Mouse (Mus musculus) brain, embryonic 18.5 days (tissue): Measurements from ENCODE around the gene Fam171a2.

Experiments
- DNase-seq: peaks from one replicate; pipeline ENCODE4 v3.0.0-alpha.2; 2012; ENCODE audit warnings: low read depth, low spot score

Fam171a2 gene

DNA sequence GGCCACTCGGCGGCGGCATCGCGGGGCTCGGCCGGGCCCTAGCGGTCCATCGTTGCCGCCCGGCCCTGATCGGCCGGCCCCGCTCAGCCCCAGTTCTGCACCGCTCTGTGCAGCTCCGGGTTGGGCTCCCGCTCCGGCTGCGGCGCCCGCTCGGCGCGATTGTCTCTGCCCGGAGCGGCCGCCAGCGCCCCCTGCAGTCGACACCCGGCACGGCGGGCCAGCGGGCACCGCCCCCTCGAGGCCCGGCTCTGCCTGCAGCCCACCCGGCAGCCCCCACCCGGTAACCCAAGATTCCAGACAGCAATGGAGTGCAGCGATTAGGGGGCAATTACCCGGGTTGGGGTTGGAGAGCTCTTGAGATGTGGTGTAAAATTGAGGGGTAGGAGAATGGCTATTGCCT, at the start of gene Fam171a2:
Gene Fam171a2, minus strand, starts transcription at position 186 of the 400 bp plus-strand sequence.
- no peak for DNase-seq

DNA sequence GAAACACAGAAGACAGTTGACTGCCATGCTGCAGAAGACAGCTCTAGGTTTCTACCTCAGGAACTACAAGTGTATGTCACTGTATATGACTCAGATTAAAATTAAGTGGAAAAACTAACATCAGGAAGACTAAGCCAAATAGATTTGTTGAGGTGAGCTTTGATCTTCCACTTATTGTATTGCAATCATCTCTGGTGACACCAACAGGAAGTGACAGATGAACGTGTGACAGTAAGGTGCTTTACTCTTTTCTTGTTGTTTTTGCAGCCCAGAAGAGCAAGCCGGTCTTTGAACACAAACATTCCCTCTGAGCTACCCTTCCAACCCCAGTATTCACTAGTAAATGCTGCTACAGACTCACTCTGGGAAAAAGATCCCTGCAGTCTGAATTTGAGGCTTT, 49.2 kb upstream of the Fam171a2 start:
- no peak for DNase-seq

DNA sequence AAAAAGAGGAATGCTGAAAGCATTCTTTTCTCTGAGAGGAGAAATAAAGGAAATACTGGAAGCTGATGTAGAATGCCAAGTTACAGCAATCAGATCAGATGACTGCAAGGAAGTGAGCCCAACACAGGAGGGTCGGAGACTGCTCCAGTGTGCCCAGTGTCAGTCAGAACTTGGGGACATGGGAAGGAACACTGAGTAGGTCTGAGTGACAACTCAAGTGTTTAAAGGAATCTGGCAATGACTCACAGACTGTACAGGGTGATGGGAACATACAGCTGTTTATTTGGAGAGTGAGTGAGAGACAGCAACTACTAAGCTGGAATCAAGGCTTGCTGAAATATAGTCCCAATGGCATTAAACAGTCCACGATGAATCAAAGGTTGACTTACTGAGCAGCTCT, 48.7 kb upstream of the Fam171a2 start:
- no peak for DNase-seq

DNA sequence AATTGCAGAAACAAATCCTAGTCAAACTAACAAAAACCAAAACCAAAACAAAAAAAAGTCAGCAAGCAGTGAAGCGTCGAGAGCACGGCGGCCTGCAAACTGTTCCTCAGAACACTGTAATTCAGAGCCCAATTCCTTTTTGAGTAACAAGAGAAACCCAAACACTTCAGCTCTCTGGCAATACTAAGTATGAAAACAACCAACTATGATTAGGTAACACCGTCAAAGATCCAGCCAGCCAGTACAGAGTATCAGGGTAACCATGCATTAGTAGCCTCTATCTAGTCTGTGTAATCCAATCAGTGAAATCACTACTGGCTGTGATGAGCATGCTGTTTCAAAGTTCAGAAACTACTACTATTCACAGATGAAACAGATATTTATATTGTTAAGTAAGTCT, 48.3 kb upstream of the Fam171a2 start:
- no peak for DNase-seq

DNA sequence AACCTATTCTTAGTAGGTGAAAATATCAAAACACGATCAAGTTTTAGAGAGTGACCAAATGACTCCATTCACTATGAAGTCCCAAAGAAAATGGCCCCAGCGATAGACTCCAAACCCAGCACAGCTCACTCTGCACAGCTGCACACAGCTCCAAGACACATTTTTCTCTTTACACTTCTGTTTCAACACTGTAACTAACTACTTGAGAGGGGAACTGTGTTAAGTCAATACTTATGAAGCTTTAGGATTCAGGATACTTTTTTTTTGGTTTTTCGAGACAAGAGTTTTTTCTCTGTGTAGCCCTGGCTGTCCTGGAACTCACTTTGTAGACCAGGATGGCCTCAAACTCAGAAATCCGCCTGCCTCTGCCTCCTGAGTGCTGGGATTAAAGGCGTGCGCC, 47.6 kb upstream of the Fam171a2 start:
- DNase-seq = no peak

DNA sequence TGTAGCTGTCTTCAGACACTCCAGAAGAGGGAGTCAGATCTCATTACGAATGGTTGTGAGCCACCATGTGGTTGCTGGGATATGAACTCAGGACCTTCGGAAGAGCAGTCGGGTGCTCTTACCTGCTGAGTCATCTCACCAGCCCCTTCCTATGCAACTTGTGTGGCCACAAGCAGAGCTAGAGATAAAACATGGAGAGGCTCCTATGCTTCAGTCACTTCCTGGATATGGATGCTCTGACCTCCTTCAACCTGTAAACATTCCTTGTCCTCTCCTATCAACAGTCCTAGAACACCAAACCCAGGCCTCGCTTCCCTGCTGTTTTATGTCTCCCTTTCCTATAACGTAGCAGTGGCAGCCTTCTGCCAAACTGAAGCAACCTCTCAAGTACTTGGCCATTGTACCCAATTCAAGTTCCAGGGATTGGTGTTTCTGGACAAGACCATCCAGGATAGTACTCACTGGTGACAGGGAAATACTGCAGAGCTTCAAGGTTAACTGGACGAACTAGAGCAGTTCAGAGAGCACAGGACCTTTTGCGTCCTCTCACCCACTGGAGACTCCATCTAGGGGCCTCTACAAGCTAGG, 46.7 kb upstream of the Fam171a2 start:
- no peak for DNase-seq

DNA sequence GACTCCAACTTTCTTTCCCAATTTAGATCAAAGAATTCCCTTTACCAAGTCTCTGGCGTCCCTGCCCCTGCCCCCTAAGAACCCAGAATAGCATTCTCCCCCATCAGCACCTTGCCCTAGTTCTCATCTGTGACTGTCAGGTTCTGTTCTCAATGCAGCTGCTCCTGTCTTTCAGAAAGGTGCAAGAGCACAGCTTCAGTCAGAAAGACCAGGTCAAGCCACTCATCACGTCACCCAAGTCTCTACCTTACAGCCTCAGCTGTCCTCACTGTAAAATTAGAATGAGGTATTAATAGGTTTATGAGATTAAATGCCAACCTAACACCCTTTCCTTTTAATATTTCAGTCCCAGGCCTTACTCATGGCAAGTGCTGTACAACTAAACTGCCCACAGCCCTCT, 45.8 kb upstream of the Fam171a2 start:
- no peak for DNase-seq

DNA sequence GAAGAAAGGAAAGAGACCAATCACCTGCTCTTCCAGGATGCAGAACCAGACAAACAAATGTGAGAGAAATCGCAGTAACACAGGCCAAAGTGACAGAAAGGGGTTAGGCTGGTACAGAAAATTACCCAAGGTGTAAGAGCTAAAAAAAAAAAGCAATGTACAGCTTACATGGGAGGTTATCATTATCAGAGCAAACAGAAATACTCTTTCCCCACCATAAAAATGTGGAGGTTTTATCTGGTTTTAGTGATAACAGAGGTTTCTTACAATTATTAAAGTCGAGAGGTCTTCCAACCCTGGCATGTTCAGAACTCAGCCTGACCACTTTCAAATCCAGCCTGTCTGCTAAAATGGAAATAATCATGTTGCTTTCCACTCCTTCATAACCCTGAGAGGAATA, 40.4 kb upstream of the Fam171a2 start:
- no peak for DNase-seq

DNA sequence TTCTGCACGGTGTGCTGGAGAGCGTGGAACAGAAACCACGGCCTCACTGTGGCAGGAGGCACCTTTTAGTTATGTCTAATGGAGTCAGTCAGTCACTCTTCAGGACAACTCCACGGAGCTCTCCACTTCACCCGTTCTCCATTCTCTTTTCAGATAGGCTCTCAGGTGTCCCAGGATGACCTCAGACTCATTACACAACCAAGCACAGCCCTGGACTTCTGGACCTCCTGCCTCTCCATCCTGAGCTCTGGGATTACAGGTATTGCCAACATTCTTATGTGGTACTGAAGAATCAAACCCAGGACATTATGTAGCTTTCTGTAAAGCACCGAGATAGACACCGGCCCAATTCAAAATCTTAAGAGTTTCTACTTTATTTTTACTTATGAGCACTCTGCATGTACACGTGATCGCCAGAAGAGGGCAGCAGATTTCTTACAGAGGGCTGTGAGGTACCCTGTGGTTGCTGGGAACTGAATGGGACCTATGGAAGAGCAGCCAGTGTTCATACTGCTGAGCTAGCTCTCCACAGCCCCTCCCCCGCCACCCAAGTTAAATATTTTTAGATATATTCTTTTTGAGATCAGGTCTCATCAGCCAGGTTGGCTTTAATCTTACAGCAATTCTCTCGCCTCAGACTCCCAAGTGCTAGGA, 39.4 kb upstream of the Fam171a2 start:
- DNase-seq = peak; percentile 55

DNA sequence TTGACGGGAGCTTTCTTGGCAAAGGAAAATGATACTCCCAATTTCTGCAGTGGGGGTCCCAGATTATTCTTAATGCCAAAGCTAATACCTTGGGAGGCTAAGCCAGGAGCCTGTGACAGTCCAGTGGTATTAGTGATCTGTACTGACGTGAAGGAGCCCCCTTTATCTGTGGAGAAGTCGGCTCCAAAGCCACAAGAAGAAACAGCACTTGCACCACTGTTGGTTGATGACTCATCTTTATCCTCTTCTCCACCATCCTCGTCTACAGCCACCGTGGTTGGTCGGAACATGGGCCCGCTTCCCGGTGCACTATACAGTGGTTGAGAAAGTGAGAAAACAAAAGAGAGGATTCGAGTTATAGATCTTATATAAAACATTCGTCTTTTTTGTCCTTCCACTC, 34.3 kb upstream of the Fam171a2 start:
- no peak for DNase-seq

DNA sequence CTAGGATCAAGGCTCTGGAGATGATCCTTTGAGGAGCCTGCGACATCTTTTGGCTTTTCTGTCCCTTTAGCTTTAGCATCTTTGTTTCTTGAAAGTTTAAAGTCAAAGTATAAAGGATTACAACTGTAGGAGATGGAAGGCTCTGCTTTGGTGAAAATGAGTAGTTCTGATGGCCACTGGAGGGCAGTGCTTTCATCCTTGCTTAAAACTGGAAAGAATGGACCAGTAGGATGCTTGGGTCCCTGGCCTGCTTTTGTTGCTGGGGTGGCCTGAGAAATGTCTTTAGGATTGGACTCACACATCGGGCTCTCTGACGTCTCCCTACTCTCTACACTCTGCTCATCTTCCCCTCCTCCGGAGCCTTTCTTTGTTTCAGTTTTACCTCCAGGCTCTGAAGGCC, 33.4 kb upstream of the Fam171a2 start:
- no peak for DNase-seq

DNA sequence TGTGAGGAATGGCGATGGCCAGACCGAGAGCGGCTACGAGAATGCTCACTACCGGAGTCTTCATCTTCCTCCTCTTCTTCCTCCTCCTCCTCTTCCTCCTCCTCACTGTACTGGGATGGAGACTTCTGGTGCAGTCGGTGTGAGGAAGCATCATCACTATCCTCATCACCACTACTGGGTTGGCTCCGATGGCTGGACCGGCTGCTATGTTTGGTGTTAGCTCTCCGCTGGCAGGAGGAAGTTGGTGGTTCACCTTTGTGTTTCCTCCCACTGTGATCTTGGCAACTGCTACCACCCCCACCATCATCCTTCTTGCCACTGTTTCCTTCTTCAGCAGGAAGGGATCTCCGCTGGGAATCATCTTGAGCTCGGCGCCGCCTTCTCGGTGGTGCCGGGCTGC, 32.6 kb upstream of the Fam171a2 start:
- no peak for DNase-seq

DNA sequence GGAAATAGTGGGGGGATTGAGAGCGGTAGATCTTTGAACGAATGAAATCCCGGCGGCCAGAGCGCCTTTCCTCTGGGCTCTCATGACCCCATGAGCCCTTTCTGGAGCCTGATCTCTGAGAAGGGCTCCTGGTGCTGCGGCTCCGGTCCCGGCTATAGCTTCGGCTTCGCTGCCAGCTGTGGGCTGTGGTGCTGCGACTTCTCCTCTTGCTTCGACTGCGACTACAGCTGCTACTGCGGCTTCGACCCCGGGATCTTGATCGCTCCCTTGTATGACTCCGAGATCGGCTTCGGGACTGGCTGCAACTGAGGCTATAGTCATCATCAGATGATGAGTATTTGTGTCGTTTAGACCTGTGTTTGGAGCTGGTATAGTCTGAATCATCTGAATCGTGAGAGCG, 32.1 kb upstream of the Fam171a2 start:
- no peak for DNase-seq

DNA sequence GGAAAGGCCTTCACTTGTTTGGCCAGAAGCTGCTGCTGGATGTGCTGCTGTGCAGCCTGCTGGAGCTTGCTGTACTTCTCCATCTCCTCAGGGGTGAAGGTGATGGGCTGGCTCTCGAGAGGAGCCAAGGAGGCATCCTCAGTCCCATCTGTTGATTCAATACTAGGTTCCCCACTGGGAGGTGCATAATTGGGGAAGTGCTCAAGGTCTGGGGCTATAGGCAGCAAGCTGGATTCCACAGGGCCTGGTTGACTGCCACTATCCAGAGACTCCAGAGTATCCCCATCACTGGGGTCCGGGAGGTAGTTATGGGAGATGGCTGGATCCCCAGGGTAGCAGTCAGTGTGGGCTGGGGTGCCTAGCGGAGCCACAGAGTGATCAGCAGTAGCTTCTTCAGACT, 31.2 kb upstream of the Fam171a2 start:
- no peak for DNase-seq

DNA sequence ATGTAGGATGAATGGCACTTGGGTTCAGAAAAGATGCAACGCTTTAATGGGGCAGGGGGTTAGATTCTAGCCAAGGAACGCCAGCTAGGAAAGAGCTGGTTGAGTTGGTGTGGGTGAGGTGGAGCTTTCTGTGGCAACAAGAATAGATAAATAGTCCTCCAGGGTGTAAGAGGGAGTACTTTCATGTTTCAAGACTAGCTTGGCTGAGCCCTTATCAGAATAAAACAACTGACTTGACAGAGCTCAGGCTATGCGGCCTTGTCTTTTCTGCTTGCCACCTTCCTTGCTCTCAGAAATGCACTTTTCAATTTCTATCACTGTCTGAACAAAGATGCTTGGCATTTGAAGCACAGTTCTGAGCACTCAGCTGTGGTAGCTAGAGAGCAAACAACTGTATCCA, 27.5 kb upstream of the Fam171a2 start:
- DNase-seq = no peak

DNA sequence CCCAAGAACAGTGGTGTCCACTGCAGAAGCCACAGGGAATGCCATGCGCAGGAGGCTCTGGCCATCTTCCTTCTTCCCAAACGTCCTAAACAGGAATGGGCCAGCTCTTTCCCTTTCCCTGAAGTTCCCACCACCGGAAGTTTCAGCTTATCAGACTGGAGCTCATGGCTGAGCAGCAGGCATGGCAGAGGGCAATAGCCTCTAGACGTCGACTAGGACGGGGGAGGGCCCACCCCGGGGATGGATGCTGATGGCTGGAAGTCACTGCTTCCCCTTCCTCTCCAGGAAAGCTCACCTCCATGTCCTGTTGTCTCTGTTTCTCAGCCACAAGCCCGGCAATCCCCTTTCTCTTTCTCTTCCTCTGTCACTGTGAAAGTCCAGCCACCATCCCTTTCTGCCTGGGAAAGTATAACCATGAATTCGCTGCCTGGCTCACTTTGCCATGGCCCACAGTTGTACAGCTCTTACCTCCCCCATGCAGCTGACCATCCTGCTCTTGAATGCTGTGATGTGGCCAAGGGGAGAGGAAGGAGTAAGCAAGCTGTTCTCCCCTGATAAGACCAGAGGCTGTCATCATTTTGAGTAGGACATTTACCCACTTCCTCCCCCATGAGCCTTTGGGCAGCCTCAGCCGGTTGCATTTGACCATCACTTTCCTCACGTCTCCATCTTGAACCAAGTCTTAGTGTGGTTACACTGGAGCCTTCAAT, 22.3 kb upstream of the Fam171a2 start, which contains the start of gene Itga2b:
Gene Itga2b, minus strand, starts transcription at position 475 of the 710 bp plus-strand sequence.
- DNase-seq = no peak

DNA sequence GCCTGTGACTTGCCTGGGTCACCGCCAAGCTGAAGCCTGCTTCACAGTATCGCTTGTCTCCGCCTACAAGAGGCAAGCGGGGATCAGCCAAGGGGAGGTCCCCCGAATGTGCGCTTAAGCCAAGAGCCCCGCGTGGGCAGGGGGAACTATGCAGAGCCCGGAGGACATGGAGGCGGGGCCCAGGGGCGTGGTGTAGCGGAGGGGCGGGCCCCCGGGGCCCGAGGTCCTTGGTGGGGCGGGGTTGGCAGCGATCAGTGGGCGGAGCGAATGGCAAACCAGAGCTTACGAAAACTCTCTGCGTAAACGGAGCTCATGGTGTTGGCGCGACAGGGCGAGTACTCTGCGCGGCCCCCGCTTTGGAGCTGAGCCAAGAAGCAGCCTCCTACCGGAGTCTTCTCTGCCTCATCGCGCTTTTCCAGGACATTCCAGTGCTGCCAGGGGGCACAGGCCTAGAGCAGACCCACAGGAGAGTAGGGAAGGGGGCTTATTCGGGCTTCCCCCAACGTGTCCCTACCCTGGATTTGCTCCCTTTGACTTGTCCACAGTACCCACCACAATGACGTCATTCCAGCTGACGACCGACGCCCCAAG, 19.7 kb upstream of the Fam171a2 start:
- peak; percentile 76 for DNase-seq

DNA sequence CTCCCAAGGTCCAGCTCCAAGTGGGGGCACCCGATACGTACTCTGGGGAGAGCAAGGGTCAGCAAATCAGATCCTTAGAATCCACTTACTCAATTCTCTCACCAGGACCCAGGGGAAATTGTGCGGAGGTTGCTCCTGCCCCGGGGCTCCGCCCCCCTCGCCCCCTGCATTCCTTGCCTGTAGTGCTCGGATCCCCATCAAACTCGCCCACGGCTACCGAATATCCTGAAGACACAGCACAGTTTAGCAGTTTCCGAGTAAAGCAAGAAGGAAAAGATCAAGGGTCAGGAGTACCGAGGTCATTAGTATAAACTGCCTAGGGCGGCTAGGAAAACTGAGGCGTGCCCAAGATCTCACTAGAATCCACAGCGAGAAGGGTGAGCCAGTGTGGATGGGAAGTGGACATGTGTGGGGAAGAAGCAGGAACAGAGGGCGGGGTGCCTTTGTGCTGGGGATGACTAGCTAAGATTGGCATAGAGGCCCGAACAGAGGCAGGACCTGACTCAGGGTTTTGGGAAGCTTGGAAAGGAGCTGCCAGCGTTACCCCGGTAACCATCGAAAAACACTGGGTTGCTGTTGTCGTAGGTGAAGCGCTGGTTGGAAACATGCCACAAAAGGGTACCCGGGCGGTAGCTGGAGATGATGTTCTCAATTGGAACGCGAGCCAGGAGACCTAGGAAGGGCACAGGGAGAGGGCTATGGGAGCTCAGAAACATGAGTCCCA, 18.4 kb upstream of the Fam171a2 start:
- DNase-seq = no peak

DNA sequence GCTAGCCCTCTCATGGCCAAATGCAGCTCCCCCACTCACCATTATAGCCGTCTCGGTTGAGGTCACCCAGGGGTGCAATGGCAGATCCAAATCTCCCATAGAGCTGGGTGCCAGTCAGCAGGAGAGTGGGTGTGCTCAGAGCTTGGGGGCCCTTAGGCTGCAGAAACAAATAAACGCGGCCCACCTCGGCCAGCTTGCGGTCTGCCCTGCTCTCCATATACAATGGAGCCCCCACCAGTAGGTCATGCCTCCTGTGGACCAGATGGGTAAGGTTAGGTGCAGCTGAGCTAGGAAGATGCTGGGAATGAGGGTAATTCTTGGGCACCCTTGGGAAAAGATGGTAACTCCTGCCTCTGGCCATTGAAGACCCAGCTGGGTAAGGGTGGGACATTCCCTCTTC, 17.4 kb upstream of the Fam171a2 start:
- no peak for DNase-seq

DNA sequence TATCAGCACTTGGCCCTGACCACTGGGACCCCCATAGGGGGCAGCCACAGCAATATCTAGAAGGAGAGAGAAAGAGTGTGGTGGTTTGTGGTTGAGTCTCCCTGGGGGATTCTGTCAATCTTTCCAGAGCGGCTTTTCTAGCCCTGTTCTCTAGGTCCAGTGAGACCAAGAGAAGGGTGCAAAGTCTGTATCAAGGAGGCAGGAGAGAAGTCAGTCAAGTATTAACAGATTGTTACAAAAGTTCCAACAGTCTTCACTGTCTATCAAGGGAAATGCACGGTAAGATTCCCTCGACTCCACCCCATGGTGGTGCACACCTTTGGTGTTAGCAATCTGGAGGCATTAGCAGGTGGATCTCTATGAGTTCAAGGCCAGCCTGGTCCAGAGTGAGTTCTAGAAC, 14.3 kb upstream of the Fam171a2 start:
- no peak for DNase-seq

DNA sequence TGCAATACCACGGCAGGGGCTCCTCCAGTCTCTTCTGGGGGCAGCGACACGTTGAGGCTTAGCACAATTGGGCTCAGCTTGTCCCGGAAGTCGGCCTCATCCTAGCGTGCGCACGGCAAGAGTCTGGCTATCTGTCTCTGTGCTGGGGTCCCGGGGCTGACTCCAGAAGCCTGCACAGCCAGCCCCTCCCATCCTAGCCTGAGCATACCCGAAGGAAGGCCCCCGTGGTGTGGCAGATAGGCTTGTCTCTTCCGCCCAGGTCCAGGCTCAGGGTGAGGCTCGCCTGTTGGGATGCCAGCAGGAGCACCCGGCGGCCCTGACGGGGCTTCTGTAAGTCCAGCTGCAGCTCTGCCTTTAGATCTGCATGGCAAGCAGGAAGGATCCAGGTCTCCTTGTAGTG, 13.1 kb upstream of the Fam171a2 start:
- DNase-seq = no peak

DNA sequence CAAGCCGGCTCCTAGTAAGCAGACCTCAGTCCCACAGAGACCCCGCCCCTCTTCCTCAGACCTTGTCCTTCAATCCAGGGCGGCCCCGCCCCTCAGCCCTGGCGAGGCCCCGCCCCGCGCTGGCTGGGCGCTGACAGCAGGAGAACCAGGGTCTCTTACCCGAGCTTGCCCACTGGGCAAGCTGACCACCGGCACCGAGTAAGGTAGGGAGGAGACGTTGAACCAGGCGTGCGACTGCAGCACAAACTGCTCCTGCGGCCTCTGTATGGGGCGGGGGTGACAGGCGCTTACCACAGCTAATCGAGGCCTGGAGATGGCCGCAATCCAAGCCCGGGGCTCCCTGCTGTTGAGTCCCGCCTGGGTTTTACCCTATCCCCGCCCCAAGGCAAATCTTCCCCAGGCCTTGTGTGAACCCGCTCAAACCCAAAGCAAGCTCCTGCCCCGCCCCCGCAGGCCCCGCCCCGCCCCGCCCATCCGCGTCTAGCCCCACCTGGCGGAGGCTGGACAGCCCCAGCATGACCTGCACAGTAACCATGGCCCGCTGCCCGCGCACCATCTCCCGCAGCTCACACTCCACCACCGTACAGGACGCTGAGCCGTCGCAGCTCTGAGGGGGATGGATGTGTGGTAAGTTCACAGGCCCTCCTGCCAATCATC, 8.4 kb upstream of the Fam171a2 start:
- no peak for DNase-seq
